Mouse (Mus musculus) heart, adult 2 months (tissue): ENCODE results near the gene Gpr183. TPM values are rescaled to one million over a fixed set of nuclear protein-coding genes. Genes with fewer than 3 reads are reported as not detected.

Source experiments
- DNase-seq, 2 experiments: peaks; one replicate each; pipeline ENCODE4 v3.0.0; 2021
- H3K27ac ChIP-seq: fragments of 200-600 bp; 2 replicates; pipeline ENCODE4 v1.8.1; 2022
- H3K27me3 ChIP-seq: fragments of 200-500 bp; 2 replicates; pipeline ENCODE4 v1.6.1; 2012; ENCODE audit warnings: mild to moderate bottlenecking, low read length, inconsistent platforms, mixed read lengths; ENCODE audit not compliant: control insufficient read depth, insufficient read depth
- H3K36me3 ChIP-seq: fragments of 200-500 bp; 2 replicates; pipeline ENCODE4 v1.6.1; 2012; ENCODE audit warnings: low read length, inconsistent platforms; ENCODE audit not compliant: control insufficient read depth, insufficient read depth
- H3K4me1 ChIP-seq: fragments of 200-500 bp; 2 replicates; pipeline ENCODE4 v1.6.1; 2011; ENCODE audit warnings: low read length; ENCODE audit not compliant: control insufficient read depth, insufficient read depth
- H3K4me3 ChIP-seq: fragments of 200-600 bp; 2 replicates; pipeline ENCODE4 v1.8.1; 2022
- H3K79me2 ChIP-seq: fragments of 200-500 bp; replicated peaks from 2 replicates; pipeline ENCODE4 v1.6.1; 2012; ENCODE audit warnings: mild to moderate bottlenecking, inconsistent platforms, low read length, moderate library complexity, mixed read lengths; ENCODE audit not compliant: control insufficient read depth, insufficient read depth
- H3K9ac ChIP-seq: fragments of 200-500 bp; 2 replicates; pipeline ENCODE4 v1.6.1; 2012; ENCODE audit warnings: low read depth, mild to moderate bottlenecking, control low read depth, inconsistent platforms, low read length, mixed read lengths
- CTCF ChIP-seq: fragments of 200-600 bp; IDR thresholded peaks from 2 replicates; pipeline ENCODE4 v1.8.1; 2022; ENCODE audit warnings: antibody characterized with exemption, mild to moderate bottlenecking, moderate library complexity
- EP300 ChIP-seq: fragments of 200-500 bp; IDR thresholded peaks from 2 replicates; pipeline ENCODE4 v1.6.1; 2011; ENCODE audit warnings: low read depth, low read length, control low read depth; ENCODE audit not compliant: insufficient read depth
- POLR2A ChIP-seq: fragments of 200-500 bp; IDR thresholded peaks from 2 replicates; pipeline ENCODE4 v1.6.1; 2011; ENCODE audit warnings: mild to moderate bottlenecking, low read depth, low read length, control low read depth; ENCODE audit not compliant: insufficient read depth
- WGBS: fragments of 180-500 bp; shearing (Covaris S2); methylation state at CpG from one replicate; pipeline ENCODE4 v1.1.7; 2018; 5-methylcytosine and 5-hydroxymethylcytosine counted together
- intact Hi-C: fragments of 180-260 bp; cut with DNase I; formaldehyde crosslinking; loops from one replicate; pipeline ENCODE4 v1.15.1; 2025
- polyA plus RNA-seq: library from polyadenylated mRNA; depleted of rRNA; stranded (reverse); fragments of >200 nt; gene quantifications from 2 replicates; pipeline ENCODE4 v1.2.3, GENCODE M21; 2012
- total RNA-seq, 2 experiments: library from RNA; stranded (reverse); gene quantifications; 2 replicates each; pipeline ENCODE4 v1.2.3; 2021

Gpr183 gene
- total and polyA plus RNA-seq, 3 experiments, result 0.84 to 1.3 (median 1.1) TPM

DNA sequence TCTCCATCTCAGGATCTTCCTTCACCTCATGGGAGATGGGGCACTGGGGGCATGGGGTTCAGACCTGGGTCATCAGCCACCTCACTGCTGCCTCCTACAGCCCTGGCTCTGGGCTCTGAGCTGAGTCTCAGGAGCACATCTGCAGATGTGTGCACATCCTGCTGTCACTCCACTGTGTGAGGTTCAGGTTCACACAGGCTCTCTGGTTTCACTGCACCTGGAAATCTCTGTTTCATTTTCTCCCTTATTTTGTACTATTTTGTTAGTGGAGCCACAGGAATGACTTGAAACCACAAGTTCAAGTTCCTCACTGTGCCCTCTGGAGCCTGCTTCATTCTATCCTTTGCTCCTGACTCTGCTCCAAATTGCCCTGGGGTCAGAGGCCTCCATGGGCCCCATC, 26.9 kb upstream of the Gpr183 start:
- DNase-seq, result no peak
- Histone ChIP-seq H3K27ac (no peak overlapping the region), H3K4me3 (no peak overlapping the region)

DNA sequence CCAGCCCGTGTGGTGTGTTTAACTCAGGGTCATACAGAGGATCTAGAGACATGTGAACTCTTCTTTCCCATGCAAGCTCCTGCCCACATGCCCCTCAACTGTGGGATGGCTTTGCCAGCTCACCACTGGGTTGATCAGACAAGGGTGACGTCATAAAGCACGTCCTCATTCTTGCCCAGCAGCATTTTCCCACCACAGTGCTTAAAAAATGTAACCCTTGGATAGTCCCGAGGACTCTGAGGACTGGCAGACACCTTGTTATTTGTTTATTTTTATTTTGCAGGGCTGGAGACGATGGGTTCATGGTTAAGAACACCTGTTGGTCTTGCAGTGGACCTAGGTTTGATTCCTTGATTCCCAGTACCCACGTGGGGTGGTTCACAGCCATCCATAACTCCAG, 25.9 kb upstream of the Gpr183 start:
- no peaks in the 10 kb centered on the region for H3K27me3 ChIP-seq
- no peaks in the 10 kb centered on the region for H3K79me2 ChIP-seq
- no peak overlapping the region for H3K27ac ChIP-seq
- 90% methylated on average over 6 of the region's 6 CpGs for WGBS
- H3K4me1 ChIP-seq, result peaks cover 4% of the 10 kb centered on the region; the same call in 1 of the 2 replicates
- DNase-seq, result no peak
- H3K36me3 ChIP-seq, result no peaks in the 10 kb centered on the region
- no peak overlapping the region for H3K9ac ChIP-seq
- no peak overlapping the region for H3K4me3 ChIP-seq
- intact Hi-C loops, result no loop called here
- TF ChIP-seq EP300 (no peak), CTCF (no peak), POLR2A (no peak)

More for the DNA sequence above, 26.9 kb upstream of the Gpr183 start:
- TF ChIP-seq POLR2A (no peak), CTCF (no peak), EP300 (no peak)
- Histone ChIP-seq H3K4me1 (peaks cover 4% of the 10 kb centered on the region), H3K79me2 (no peaks in the 10 kb centered on the region), H3K27me3 (no peaks in the 10 kb centered on the region), H3K36me3 (no peaks in the 10 kb centered on the region), H3K9ac (no peak overlapping the region)
- intact Hi-C loops, result no loop called here

DNA sequence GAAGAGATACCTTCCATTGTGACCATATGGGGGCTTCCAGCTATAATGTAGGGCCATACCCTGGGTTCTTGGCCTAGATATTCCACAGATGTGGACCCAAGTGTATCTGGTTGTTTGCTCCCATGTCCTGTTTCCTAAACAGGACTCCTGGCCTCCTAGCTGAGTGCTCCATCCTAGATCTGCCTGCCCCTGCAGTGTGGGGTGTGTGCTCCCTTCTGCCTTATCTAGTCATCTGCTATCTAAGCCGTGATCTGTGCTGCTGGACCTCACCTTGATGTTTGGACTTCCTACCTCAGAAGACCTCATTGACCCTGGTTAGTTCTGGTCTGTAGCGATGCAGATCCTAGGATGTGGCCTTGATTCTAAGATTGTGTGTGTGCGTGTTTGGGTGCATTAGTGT, 24.9 kb upstream of the Gpr183 start:
- Histone ChIP-seq H3K36me3 (no peaks in the 10 kb centered on the region), H3K4me3 (no peak overlapping the region), H3K79me2 (no peaks in the 10 kb centered on the region), H3K27ac (no peak overlapping the region), H3K4me1 (peaks cover 4% of the 10 kb centered on the region; the same call in 1 of the 2 replicates), H3K9ac (no peak overlapping the region), H3K27me3 (no peaks in the 10 kb centered on the region)
- no peak for DNase-seq
- intact Hi-C loops, result no loop called here
- no peak for TF ChIP-seq EP300
- no peak for TF ChIP-seq CTCF
- no peak for TF ChIP-seq POLR2A
- 96% methylated on average over 3 of the region's 3 CpGs for WGBS

DNA sequence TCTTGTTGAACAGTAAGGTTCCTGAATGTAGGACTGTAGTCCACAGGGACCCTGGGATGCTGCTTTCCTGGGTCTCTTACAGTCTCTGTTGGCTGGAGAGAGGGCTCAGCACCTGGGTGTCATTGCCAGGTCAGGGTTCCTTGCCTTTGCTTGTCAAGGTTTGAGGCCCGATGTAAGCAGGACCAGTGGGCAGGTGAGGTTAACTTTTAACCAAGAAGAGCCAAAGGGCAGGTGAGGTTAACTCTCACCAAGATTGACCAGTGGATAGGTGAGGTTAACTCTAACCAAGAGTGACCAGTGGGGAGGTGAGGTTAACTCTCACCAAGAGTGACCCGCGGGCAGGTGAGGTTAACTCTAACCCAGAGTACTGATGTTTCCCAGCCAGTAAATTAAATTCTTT, 24.3 kb upstream of the Gpr183 start:
- H3K27ac ChIP-seq, result no peak overlapping the region
- H3K4me3 ChIP-seq, result no peak overlapping the region
- 94% methylated on average over 3 of the region's 3 CpGs for WGBS
- DNase-seq, result no peak
- H3K27me3 ChIP-seq, result no peaks in the 10 kb centered on the region
- TF ChIP-seq EP300, result no peak
- TF ChIP-seq POLR2A, result no peak
- no peak overlapping the region for H3K9ac ChIP-seq
- H3K36me3 ChIP-seq, result no peaks in the 10 kb centered on the region
- H3K79me2 ChIP-seq, result no peaks in the 10 kb centered on the region
- intact Hi-C loops, result no loop called here
- peaks cover 4% of the 10 kb centered on the region; the same call in 1 of the 2 replicates for H3K4me1 ChIP-seq

DNA sequence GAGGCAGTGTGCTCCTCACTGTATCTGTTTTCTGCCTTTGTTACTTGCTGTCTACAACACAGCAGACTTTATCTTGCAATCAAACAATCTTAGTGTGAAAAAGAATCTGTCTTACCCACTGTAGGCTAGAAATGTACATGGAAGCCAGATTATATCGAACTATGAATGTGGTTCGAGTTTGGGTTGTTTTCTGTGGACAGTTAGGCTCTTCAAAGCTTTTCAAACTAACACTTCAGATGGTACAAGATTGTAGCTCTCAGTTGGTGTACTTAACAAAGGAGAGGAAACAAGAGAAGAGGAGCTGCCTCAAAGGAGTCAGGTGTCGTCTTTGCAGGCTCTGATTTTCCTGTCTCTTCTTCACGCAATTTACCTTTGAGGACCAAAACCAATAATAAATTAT, 22.7 kb upstream of the Gpr183 start:
- H3K4me3 ChIP-seq, result no peak overlapping the region
- no peaks in the 10 kb centered on the region for H3K79me2 ChIP-seq
- H3K36me3 ChIP-seq, result peaks cover 1% of the 10 kb centered on the region; the same call in 1 of the 2 replicates
- 73% methylated on average over 4 of the region's 4 CpGs for WGBS
- no peak overlapping the region for H3K9ac ChIP-seq
- no peak overlapping the region for H3K27ac ChIP-seq
- no peak for DNase-seq
- TF ChIP-seq CTCF, result no peak
- no peak for TF ChIP-seq EP300
- no peak for TF ChIP-seq POLR2A
- no peaks in the 10 kb centered on the region for H3K27me3 ChIP-seq
- intact Hi-C loops, result no loop called here
- peaks cover 6% of the 10 kb centered on the region for H3K4me1 ChIP-seq

DNA sequence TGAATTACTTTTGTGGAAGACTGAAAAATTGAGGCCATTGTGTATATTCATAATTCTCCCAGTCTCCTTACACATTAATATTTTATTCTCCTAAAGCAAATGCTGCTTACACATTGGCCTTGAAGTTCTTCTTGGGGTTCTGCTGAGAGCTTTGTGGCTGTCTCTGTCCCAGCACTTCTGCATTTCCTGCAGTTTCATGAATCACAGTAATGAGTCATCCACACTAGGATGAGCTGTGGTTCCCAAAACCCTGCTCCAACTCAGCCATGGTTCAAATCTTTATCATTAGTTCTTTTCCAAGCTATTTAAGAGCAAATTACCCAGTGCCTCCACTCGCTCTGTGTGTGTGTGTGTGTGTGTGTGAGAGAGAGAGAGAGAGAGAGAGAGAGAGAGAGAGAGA, 22.3 kb upstream of the Gpr183 start:
- no peak overlapping the region for H3K4me3 ChIP-seq
- TF ChIP-seq EP300 (no peak), CTCF (no peak), POLR2A (no peak)
- peaks cover 4% of the 10 kb centered on the region for H3K4me1 ChIP-seq
- no peak overlapping the region for H3K9ac ChIP-seq
- no peaks in the 10 kb centered on the region for H3K27me3 ChIP-seq
- DNase-seq, result no peak
- no peak overlapping the region for H3K27ac ChIP-seq
- intact Hi-C loops, result no loop called here
- WGBS, result 81% methylated on average over 1 of the region's 1 CpGs
- H3K36me3 ChIP-seq, result peaks cover 2% of the 10 kb centered on the region; the same call in 1 of the 2 replicates
- no peaks in the 10 kb centered on the region for H3K79me2 ChIP-seq
